Mouse (Mus musculus): ENCODE results near the gene 2310022B05Rik. TPM values are rescaled to one million over a fixed set of nuclear protein-coding genes. Genes with fewer than 3 reads are reported as not detected.

Gene 2310022B05Rik
- polyA plus RNA-seq, 1 experiment from 2014 or later, result 9.4 TPM

DNA sequence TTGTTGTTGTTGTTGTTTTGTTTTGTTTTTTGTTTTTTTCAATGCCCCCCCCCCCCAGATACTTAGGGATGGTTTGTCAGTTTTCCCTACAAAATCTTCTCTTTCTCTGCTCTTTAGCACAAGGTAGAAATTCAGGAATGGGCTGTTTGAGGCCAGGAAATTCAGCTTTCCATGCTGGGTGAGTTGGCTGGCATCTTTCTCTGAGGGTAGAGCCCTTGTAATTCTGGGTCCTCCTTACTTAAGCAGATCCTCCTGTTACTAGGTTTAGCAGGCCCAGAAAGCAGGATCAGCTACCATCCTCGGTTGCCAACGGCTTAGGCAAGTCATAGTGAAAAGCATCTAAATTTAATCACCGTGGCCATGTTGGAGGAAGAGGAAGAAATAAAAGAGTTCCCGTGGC, 32.3 kb downstream of the 2310022B05Rik start:
- no peak overlapping the region for H3K4me2 ChIP-seq
- no peaks in the 10 kb centered on the region for H3K36me3 ChIP-seq
- H3K27ac ChIP-seq, result no peak overlapping the region
- no peaks in the 10 kb centered on the region for H3K4me1 ChIP-seq
- no peaks in the 10 kb centered on the region for H3K27me3 ChIP-seq (replicated peaks)
- H3K9me3 ChIP-seq (replicated peaks), result no peaks in the 10 kb centered on the region
- 60% methylated on average over 4 of the region's 4 CpGs for WGBS (ENCODE audit: insufficient replicate concordance)
- H3K4me3 ChIP-seq, result no peak overlapping the region
- H3K9ac ChIP-seq, result no peak overlapping the region
- no peak for ATAC-seq

DNA sequence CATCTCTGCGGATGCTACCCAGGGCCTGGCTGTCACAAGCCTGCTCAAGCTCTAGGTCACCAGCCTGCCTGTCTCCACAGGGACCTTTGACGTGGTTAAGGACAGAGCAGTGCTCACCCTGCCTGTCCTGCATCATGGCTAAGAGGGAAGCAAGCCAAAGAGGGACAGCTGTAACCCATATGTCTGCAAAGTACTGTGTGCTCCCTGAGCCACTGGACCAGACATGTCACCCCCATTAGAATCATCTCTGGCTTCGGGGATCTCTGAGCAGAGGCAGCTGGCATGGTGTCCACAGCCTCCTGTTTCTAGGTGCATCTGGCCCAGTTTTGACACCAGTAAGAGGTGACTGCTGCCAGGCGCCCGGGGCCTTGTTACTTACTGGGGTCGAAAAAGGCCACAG, 32.7 kb downstream of the 2310022B05Rik start:
- WGBS (ENCODE audit: insufficient replicate concordance), result 75% methylated on average over 6 of the region's 6 CpGs
- Histone ChIP-seq H3K9ac (no peak overlapping the region), H3K4me1 (no peaks in the 10 kb centered on the region), H3K27me3 (replicated peaks) (no peaks in the 10 kb centered on the region), H3K4me3 (no peak overlapping the region), H3K27ac (no peak overlapping the region), H3K36me3 (no peaks in the 10 kb centered on the region), H3K9me3 (replicated peaks) (no peaks in the 10 kb centered on the region), H3K4me2 (no peak overlapping the region)
- no peak for ATAC-seq

DNA sequence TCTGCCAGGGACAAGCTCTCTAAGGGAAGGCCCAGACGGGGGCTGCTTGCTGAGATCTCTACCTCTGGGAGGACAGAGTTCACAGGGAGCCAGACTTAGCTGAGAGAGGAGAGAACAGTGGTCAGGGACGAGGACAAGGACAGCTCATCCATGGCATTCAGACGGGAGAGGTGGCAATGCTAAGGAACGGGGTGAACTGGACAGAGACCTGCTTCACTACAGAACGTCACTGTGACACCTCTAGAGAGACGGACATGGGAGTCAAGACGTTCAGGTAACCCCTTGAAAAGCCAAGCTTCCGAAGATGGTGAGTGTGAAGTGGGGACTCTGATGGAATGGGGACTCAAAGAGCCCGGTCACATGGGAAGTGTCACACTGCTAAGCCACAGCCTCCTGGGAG, 36.9 kb downstream of the 2310022B05Rik start:
- H3K4me3 ChIP-seq, result no peak overlapping the region
- no peak for ATAC-seq
- H3K36me3 ChIP-seq, result no peaks in the 10 kb centered on the region
- H3K4me2 ChIP-seq, result no peak overlapping the region
- no peaks in the 10 kb centered on the region for H3K4me1 ChIP-seq
- H3K9me3 ChIP-seq (replicated peaks), result no peaks in the 10 kb centered on the region
- 67% methylated on average over 9 of the region's 9 CpGs for WGBS (ENCODE audit: insufficient replicate concordance)
- no peak overlapping the region for H3K27ac ChIP-seq
- no peak overlapping the region for H3K9ac ChIP-seq
- H3K27me3 ChIP-seq (replicated peaks), result no peaks in the 10 kb centered on the region

DNA sequence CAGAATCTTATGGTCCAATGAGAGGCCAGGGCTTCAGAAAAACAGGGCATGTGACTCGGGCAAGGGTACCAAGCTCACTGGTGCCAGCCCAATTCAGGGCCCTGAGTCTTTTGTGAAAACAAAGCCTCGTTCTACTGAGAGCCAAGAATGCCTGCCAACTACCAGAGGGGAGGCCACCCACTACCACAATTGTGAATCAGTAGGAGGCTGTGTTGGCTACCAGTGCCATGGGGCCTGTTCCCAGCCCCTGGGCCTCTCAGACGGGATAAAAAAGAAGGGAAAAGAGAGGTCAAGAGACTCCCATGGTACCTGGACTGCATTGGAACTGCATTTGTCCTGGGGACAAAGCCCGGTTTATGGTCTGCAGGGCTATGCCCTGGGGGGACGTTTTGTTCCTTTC, 41.9 kb downstream of the 2310022B05Rik start:
- no peak for ATAC-seq
- no peaks in the 10 kb centered on the region for H3K36me3 ChIP-seq
- no peaks in the 10 kb centered on the region for H3K27me3 ChIP-seq (replicated peaks)
- H3K4me3 ChIP-seq, result no peak overlapping the region
- no peaks in the 10 kb centered on the region for H3K9me3 ChIP-seq (replicated peaks)
- WGBS (ENCODE audit: insufficient replicate concordance), result 47% methylated on average over 5 of the region's 5 CpGs
- H3K27ac ChIP-seq, result no peak overlapping the region
- H3K9ac ChIP-seq, result no peak overlapping the region
- H3K4me1 ChIP-seq, result no peaks in the 10 kb centered on the region; the same call in 1 of the 2 replicates
- no peak overlapping the region for H3K4me2 ChIP-seq

DNA sequence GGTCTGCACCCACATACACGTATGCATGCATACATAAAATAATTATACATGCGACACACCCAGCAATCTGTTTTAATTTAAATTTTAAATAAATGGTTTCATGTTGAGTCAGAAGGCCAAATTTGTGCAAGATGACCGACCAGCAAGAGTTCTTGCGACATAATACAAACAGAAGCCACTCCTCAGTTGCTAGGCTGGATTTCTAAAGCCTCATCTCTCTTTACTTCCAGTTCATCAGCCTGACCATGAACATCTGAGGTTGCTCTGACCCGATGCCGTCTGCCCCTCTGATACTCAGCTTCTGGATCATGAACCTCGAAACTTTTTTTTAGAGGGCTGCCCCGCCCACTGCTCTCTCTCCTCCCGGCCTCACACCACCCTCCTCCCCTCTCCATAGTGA, 44.9 kb downstream of the 2310022B05Rik start:
- H3K27me3 ChIP-seq (replicated peaks), result peaks cover 7% of the 10 kb centered on the region; the same call in 1 of the 2 replicates
- 50% methylated on average over 9 of the region's 9 CpGs for WGBS (ENCODE audit: insufficient replicate concordance)
- H3K9me3 ChIP-seq (replicated peaks), result no peaks in the 10 kb centered on the region
- no peak for ATAC-seq
- no peak overlapping the region for H3K4me3 ChIP-seq
- H3K4me2 ChIP-seq, result no peak overlapping the region
- no peaks in the 10 kb centered on the region; the same call in 1 of the 2 replicates for H3K4me1 ChIP-seq
- H3K27ac ChIP-seq, result no peak overlapping the region
- no peak overlapping the region for H3K9ac ChIP-seq
- H3K36me3 ChIP-seq, result no peaks in the 10 kb centered on the region

DNA sequence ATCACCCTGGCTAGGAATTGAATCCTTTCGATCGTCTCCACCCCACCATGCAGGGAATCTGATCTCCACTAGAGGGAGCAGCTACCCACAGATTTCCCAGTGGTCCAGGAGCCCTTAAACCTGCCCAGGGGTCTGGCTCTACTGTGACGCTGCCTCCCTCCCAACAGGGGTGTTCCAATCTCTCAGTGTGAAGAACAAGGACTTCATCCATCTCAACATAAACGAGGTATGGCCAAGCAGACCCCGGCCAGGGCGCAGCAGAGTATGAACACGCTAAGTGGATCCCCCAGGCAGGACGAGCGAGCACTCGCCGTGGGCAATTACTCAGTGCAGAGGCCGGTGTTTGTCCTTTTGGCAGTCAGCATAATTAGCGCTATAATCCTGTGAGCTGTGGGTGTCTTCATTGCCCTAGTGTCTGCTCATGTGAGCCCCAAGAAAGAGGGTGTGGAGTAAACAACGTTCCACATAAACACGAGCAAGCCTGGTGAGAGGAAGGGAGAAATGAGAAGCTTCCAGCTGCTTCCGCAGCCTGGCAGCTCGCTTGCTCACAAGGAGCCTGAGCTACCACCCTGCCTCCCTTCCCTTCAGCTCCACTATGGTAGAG, 45.8 kb downstream of the 2310022B05Rik start:
- H3K9ac ChIP-seq, result no peak overlapping the region
- H3K4me3 ChIP-seq, result peak overlapping the region; percentile 20; the same call in 1 of the 2 replicates
- peaks cover 7% of the 10 kb centered on the region; the same call in 1 of the 2 replicates for H3K27me3 ChIP-seq (replicated peaks)
- H3K4me1 ChIP-seq, result no peaks in the 10 kb centered on the region; the same call in 1 of the 2 replicates
- peak overlapping the region; percentile 55 for H3K4me2 ChIP-seq
- 12% methylated on average over 17 of the region's 17 CpGs for WGBS (ENCODE audit: insufficient replicate concordance)
- H3K9me3 ChIP-seq (replicated peaks), result no peaks in the 10 kb centered on the region
- no peaks in the 10 kb centered on the region for H3K36me3 ChIP-seq
- ATAC-seq, result no peak
- H3K27ac ChIP-seq, result no peak overlapping the region

DNA sequence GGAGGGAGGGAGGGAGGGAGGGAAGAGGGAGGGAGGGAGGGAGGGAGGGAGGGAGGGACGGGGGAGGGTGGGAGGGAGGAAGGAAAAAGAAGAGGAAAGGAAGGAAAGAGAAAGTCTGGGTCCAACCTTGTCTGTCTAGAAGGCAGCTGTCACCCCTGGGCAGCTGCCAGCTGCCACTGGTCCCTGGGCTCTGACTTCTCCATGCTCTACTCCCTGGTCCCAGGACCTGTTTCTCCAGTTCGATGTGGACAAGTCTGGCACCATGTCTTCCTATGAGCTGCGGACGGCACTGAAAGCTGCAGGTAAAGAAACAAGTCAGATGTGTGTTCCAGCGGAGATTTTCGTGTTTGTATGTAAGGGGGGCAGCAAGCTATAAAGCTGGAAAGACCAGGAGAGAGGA, 48.8 kb downstream of the 2310022B05Rik start:
- peaks cover 9% of the 10 kb centered on the region; the same call in 1 of the 2 replicates for H3K27me3 ChIP-seq (replicated peaks)
- no peak for ATAC-seq
- no peak overlapping the region for H3K27ac ChIP-seq
- no peaks in the 10 kb centered on the region for H3K36me3 ChIP-seq
- H3K4me2 ChIP-seq, result no peak overlapping the region
- no peaks in the 10 kb centered on the region; the same call in 1 of the 2 replicates for H3K4me1 ChIP-seq
- H3K9ac ChIP-seq, result no peak overlapping the region
- WGBS (ENCODE audit: insufficient replicate concordance), result 64% methylated on average over 5 of the region's 6 CpGs
- no peak overlapping the region for H3K4me3 ChIP-seq
- no peaks in the 10 kb centered on the region for H3K9me3 ChIP-seq (replicated peaks)

DNA sequence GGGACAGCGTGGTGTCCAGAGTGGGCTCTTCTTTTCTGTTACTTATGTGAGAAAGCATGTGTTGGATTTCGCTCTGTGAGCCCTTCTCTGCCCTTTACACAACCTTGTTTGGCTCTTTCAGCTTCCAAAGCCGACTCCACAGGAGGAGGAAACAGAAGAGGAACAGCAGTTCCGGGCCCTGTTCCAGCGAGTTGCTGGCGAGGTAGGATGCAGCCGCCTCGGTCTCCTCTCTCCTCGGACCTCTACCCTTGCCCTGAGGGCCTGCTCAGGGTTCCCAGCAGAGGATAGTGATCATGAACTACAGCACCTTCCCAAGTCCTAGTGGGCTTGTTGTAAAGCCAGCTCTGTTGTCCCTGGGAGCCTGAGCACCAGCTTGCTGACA, 54.2 kb downstream of the 2310022B05Rik start:
- H3K9ac ChIP-seq, result no peak overlapping the region
- H3K9me3 ChIP-seq (replicated peaks), result no peaks in the 10 kb centered on the region
- H3K27ac ChIP-seq, result no peak overlapping the region
- H3K27me3 ChIP-seq (replicated peaks), result peaks cover 8% of the 10 kb centered on the region
- no peaks in the 10 kb centered on the region for H3K4me1 ChIP-seq
- 62% methylated on average over 9 of the region's 9 CpGs for WGBS (ENCODE audit: insufficient replicate concordance)
- no peak overlapping the region for H3K4me2 ChIP-seq
- no peaks in the 10 kb centered on the region for H3K36me3 ChIP-seq
- no peak overlapping the region for H3K4me3 ChIP-seq
- ATAC-seq, result no peak

DNA sequence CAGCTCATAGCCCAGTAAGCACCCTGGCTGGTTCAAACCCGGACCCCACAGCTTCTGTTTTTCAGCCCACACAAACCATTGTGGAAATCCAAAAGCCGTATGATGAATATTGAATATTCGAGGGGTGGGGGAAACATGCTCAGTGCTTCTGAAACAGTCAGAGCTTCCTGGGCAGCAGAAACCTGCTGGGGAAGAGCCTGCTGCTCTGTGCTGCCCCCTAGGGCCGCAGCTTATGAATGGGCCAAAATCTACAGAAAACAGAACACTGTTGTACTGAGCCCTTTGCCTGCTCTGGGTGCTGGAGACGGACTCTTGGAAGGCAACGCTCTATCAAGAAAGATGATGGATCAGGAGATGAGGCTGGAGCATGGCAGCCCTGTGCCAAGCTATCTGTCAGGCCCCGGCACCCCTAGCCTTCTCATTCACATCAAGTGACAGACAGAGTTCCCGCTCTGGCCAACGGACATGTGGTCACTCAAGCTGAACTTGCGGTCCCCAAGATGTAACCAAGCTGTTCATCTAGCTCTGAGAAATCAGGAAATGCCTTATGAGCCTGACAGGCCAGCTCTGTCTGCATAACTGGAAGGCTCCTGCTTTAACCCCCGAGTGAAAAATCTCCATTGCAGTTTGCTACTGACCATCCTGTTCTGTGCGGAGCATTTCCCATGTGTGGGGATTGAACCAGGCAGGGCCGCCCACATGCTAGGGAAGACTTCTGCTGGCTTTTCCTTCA, 54.8 kb downstream of the 2310022B05Rik start:
- Histone ChIP-seq H3K9me3 (replicated peaks) (no peaks in the 10 kb centered on the region), H3K9ac (no peak overlapping the region), H3K27ac (no peak overlapping the region), H3K36me3 (no peaks in the 10 kb centered on the region), H3K4me1 (no peaks in the 10 kb centered on the region), H3K27me3 (replicated peaks) (peaks cover 9% of the 10 kb centered on the region), H3K4me2 (no peak overlapping the region), H3K4me3 (no peak overlapping the region)
- 59% methylated on average over 13 of the region's 13 CpGs for WGBS (ENCODE audit: insufficient replicate concordance)
- ATAC-seq, result no peak

DNA sequence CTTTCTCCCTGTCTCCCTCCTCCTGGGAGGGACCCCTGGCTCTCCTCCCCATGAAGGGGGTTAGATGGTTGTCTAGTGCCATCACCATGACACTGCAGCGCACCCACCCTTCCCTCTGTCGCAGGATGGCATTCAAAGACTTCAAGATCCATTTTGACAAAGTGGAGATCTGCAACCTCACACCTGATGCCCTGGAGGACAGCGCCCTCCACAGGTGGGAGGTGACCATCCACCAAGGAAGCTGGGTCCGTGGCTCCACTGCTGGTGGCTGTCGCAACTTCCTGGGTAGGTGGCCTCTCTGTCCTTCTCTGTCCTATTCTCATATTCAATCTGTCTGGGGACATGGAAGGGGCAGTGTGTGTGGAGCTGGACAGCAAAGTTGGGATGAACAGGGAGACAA, 59.1 kb downstream of the 2310022B05Rik start:
- 63% methylated on average over 5 of the region's 5 CpGs for WGBS (ENCODE audit: insufficient replicate concordance)
- Histone ChIP-seq H3K9me3 (replicated peaks) (no peaks in the 10 kb centered on the region), H3K4me3 (no peak overlapping the region), H3K4me2 (no peak overlapping the region), H3K36me3 (no peaks in the 10 kb centered on the region), H3K27me3 (replicated peaks) (peaks cover 7% of the 10 kb centered on the region; the same call in 1 of the 2 replicates), H3K4me1 (no peaks in the 10 kb centered on the region), H3K27ac (no peak overlapping the region), H3K9ac (no peak overlapping the region)
- no peak for ATAC-seq

DNA sequence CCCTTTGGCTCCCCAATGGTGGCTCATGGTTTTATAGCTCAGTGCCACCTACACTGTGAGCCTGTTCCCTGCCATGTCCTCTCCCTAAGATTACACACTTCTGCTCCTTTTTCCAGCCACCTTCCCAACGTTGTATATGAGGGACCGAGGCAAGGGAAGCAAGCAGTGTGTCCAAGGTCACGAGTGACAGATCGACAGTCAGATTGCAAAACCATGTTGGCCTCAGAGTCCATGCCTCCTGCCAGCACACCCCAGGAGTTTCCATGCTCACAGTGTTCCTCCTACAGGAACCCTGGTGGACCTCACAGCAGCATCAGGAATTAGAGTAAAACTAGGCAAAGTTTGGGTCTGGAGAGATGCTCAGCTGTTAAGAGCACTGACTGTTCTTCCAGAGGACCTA, 73.8 kb downstream of the 2310022B05Rik start:
- WGBS (ENCODE audit: insufficient replicate concordance), result 45% methylated on average over 4 of the region's 4 CpGs
- H3K4me1 ChIP-seq, result 0 out of 2 replicates have a peak, but pooled peaks cover 8% of the 10 kb centered on the region
- H3K9ac ChIP-seq, result no peak overlapping the region
- H3K4me2 ChIP-seq, result no peak overlapping the region
- no peaks in the 10 kb centered on the region for H3K27me3 ChIP-seq (replicated peaks)
- H3K4me3 ChIP-seq, result no peak overlapping the region
- no peak for ATAC-seq
- no peaks in the 10 kb centered on the region for H3K36me3 ChIP-seq
- no peaks in the 10 kb centered on the region for H3K9me3 ChIP-seq (replicated peaks)
- H3K27ac ChIP-seq, result no peak overlapping the region

DNA sequence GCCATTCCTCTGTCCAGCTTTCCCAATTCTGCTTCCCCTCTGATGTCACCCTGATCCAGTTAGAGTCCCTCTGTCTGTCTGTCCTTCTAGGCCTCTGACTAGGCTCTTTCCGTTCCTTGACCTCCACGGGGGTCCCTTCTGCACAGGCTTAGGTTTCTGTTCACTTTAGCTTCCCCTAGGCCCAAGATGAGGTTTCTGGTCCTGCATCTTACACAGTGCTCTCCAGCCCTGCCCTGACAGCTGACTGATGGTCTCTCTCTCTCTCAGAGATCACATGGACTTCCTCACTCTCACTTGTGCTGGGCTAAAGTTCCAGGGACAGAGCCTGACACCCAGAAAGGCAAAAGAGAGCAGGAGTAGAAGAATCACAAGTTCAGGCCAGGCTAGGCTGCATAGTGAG, 76.6 kb downstream of the 2310022B05Rik start:
- Histone ChIP-seq H3K9ac (no peak overlapping the region), H3K9me3 (replicated peaks) (no peaks in the 10 kb centered on the region), H3K27ac (no peak overlapping the region), H3K27me3 (replicated peaks) (no peaks in the 10 kb centered on the region), H3K4me2 (no peak overlapping the region), H3K4me3 (no peak overlapping the region), H3K4me1 (0 out of 2 replicates have a peak, but pooled peaks cover 8% of the 10 kb centered on the region), H3K36me3 (no peaks in the 10 kb centered on the region)
- ATAC-seq, result no peak
- 62% methylated on average over 2 of the region's 2 CpGs for WGBS (ENCODE audit: insufficient replicate concordance)
